Mouse (Mus musculus): ENCODE measurements around the gene Col25a1.

- no peak for TF ChIP-seq CTCF (IDR thresholded peaks at IDR 0.05; ENCODE audit: extremely low read depth, insufficient read depth, insufficient read length, insufficient replicate concordance)
- no peak for TF ChIP-seq POLR2A (IDR thresholded peaks at IDR 0.05; ENCODE audit: low read depth, low read length)
These were observed 110.6 kb downstream of the Col25a1 start for GRCm38 (mm10) chr3:130241924-130242323.

All from spleen, adult 2 months (tissue).